ENCODE assay signal across 17 mouse cellular contexts in genomic region chr7:80999536-80999935, GRCm38 (mm10).
"Had no signal": no experiment of that assay in that cellular context is flagged by ENCODE, and none has a peak within 500 bp of the region (broad histone marks: within the 10 kb centered on the region; RNA-seq: fewer than 3 reads in every experiment).

No protein-coding gene starts in this region.

- H3K27me3 ChIP-seq: liver, embryonic 15.5 days; lung, embryonic 15.5 days; megakaryocyte, embryonic 14.5 days; midbrain, embryonic 13.5 days; midbrain, embryonic 15.5 days; neural tube, embryonic 12.5 days had no signal

- H3K9ac ChIP-seq: liver, embryonic 15.5 days; liver, postnatal 0 days; lung, embryonic 15.5 days; midbrain, embryonic 13.5 days; midbrain, embryonic 15.5 days; neural tube, embryonic 12.5 days had no signal

- H3K9me3 ChIP-seq: liver, embryonic 15.5 days; lung, embryonic 15.5 days; megakaryocyte, embryonic 14.5 days; midbrain, embryonic 13.5 days; midbrain, embryonic 15.5 days; neural tube, embryonic 12.5 days had no signal

- H3K4me3 ChIP-seq: liver, embryonic 15.5 days; lung, embryonic 15.5 days; megakaryocyte, embryonic 14.5 days; midbrain, embryonic 13.5 days; midbrain, embryonic 15.5 days; myocyte; neural tube, embryonic 12.5 days had no signal

- ATAC-seq: liver, postnatal 0 days; lung, postnatal 0 days; midbrain, embryonic 13.5 days; midbrain, embryonic 15.5 days had no signal

- DNase-seq: liver, postnatal 0 days; lung, adult 2 months; lung, postnatal 14 days; lung, postnatal 36 days; right cerebral cortex, postnatal 14 days; thymus, adult 18-20 months; thymus, postnatal 14 days; thymus, postnatal 36 days had no signal

- H3K27ac ChIP-seq: lung, embryonic 15.5 days; midbrain, embryonic 13.5 days; midbrain, embryonic 15.5 days; neural tube, embryonic 12.5 days had no signal

- H3K4me2 ChIP-seq: liver, embryonic 15.5 days; lung, embryonic 15.5 days; midbrain, embryonic 11.5 days; midbrain, embryonic 13.5 days; midbrain, embryonic 15.5 days; neural tube, embryonic 12.5 days had no signal

- H3K36me3 ChIP-seq: liver, embryonic 15.5 days; lung, embryonic 15.5 days; midbrain, embryonic 13.5 days; midbrain, embryonic 15.5 days; neural tube, embryonic 12.5 days had no signal
